In the genomic region with DNA sequence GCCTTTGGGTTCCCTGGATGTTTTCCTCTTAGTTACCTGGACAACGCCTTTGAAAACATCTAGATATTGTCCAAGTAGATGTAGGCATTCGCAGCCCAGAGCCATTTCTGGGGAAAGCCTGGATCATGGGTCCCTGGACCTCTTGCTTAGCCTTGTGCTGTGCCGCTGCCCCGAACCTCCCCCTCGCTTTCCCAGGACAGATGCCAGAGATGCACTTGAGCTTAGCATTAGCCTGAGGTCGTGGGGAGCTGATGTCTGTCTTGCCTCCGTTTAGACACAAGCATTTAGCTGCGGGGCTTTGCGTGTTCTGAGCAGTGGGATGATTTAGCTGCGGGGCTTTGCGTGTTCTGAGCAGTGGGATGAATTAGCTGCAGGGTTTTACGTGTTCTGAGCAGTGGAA, we compare ENCODE assay signal across 26 mouse cellular contexts. TPM values are rescaled to one million over a fixed set of nuclear protein-coding genes. Genes with fewer than 3 reads are reported as not detected.
A peak's percentile ranks its signal among the peaks of the same experiment; 100 is the strongest.
DNase-seq lines count a peak whose midpoint lies in the region; ATAC-seq and TF ChIP-seq lines count a peak whose summit lies in the region.
"Had no signal": no experiment of that assay in that cellular context is flagged by ENCODE, and none has a peak within 500 bp of the region (broad histone marks: within the 10 kb centered on the region; RNA-seq: fewer than 3 reads in every experiment).

No protein-coding gene starts in this region.

- H3K4me1 ChIP-seq in heart, embryonic 10.5 days = peaks cover 87% of the 10 kb centered on the region
- peaks cover 70% of the 10 kb centered on the region for H3K4me1 ChIP-seq in kidney, embryonic 15.5 days
- H3K4me1 ChIP-seq in kidney, embryonic 14.5 days (ENCODE audit: control insufficient read depth, insufficient read depth, low read length) = peaks cover 44% of the 10 kb centered on the region
- peaks cover 70% of the 10 kb centered on the region for H3K4me1 ChIP-seq in heart, postnatal 0 days (ENCODE audit: control insufficient read depth, insufficient read depth)

- no peak overlapping the region for H3K4me2 ChIP-seq in kidney, embryonic 15.5 days
- no peak overlapping the region for H3K4me2 ChIP-seq in kidney, embryonic 14.5 days (replicated peaks; ENCODE audit: low read depth, low read length)
- no peak overlapping the region for H3K4me2 ChIP-seq in heart, postnatal 0 days (ENCODE audit: low read depth, low read length)
- H3K4me2 ChIP-seq: embryonic facial prominence, embryonic 13.5 days; midbrain, embryonic 12.5 days had no signal

- H3K9me3 ChIP-seq in heart, embryonic 10.5 days = no peaks in the 10 kb centered on the region
- no peaks in the 10 kb centered on the region for H3K9me3 ChIP-seq in kidney, embryonic 15.5 days (replicated peaks)
- no peaks in the 10 kb centered on the region for H3K9me3 ChIP-seq in kidney, embryonic 14.5 days (ENCODE audit: control insufficient read depth, low read length)
- no peaks in the 10 kb centered on the region for H3K9me3 ChIP-seq in heart, postnatal 0 days (replicated peaks; ENCODE audit: control insufficient read depth, low read length)
- H3K9me3 ChIP-seq: embryonic facial prominence, embryonic 13.5 days; midbrain, embryonic 12.5 days had no signal

- ATAC-seq in kidney, embryonic 15.5 days (replicated peaks; ENCODE audit: low FRiP score) = no peak
- no peak for ATAC-seq in kidney, embryonic 14.5 days (ENCODE audit: low FRiP score, low TSS enrichment)
- no peak for ATAC-seq in heart, postnatal 0 days (ENCODE audit: insufficient read depth, low read depth)
- ATAC-seq: activated CD4-positive, CD25-positive, alpha-beta regulatory T cell, adult 4 months had no signal

- TF ChIP-seq CTCF in heart, postnatal 0 days (IDR thresholded peaks at IDR 0.05; ENCODE audit: low read depth) = no peak

- no peaks in the 10 kb centered on the region for H3K27me3 ChIP-seq in heart, embryonic 10.5 days (ENCODE audit: insufficient read depth, poor library complexity, severe bottlenecking)
- no peaks in the 10 kb centered on the region for H3K27me3 ChIP-seq in kidney, embryonic 15.5 days
- no peaks in the 10 kb centered on the region for H3K27me3 ChIP-seq in kidney, embryonic 14.5 days (ENCODE audit: control insufficient read depth, insufficient read depth, low read length)
- no peaks in the 10 kb centered on the region for H3K27me3 ChIP-seq in heart, postnatal 0 days (ENCODE audit: control insufficient read depth, insufficient read depth, low read length)
- H3K27me3 ChIP-seq: embryonic facial prominence, embryonic 13.5 days; midbrain, embryonic 12.5 days had no signal

- no peak overlapping the region for H3K9ac ChIP-seq in kidney, embryonic 15.5 days
- H3K9ac ChIP-seq in kidney, embryonic 14.5 days (ENCODE audit: low read depth, low read length) = no peak overlapping the region; the same call in 1 of the 2 replicates
- H3K9ac ChIP-seq in heart, postnatal 0 days (replicated peaks; ENCODE audit: low read depth, low read length) = 0 out of 2 replicates have a peak overlapping the region, but pooled peaks have one; percentile 43
- H3K9ac ChIP-seq: embryonic facial prominence, embryonic 13.5 days; midbrain, embryonic 12.5 days had no signal

- no peak for DNase-seq in heart, embryonic 10.5 days (ENCODE audit: low spot score)
- DNase-seq in heart, adult 11 months = no peak
- no peak for DNase-seq in heart, postnatal 0 days (ENCODE audit: low spot score)
- peak; percentile 17 for DNase-seq in yolk sac, embryonic 10.5 days (ENCODE audit: low spot score)
- no peak for DNase-seq in layer of hippocampus, adult 11-12 months (ENCODE audit: low spot score)
- DNase-seq: B cell, adult 2 months; cerebellum, adult 9-10 months; gastrocnemius, postnatal 14 days; kidney, adult 9 months; lung, adult 2 months; right cerebral cortex, postnatal 25 days had no signal

- peak overlapping the region; percentile 73; the same call in 1 of the 2 replicates for H3K27ac ChIP-seq in heart, embryonic 10.5 days
- peak overlapping the region; percentile 48; the same call in 1 of the 2 replicates for H3K27ac ChIP-seq in kidney, embryonic 15.5 days
- H3K27ac ChIP-seq in kidney, embryonic 14.5 days (ENCODE audit: low read depth, low read length) = no peak overlapping the region
- H3K27ac ChIP-seq in heart, postnatal 0 days (ENCODE audit: low read depth) = peak overlapping the region; percentile 56
- H3K27ac ChIP-seq: embryonic facial prominence, embryonic 13.5 days; macrophage; midbrain, embryonic 12.5 days had no signal

- no peak overlapping the region for H3K4me3 ChIP-seq in heart, embryonic 10.5 days
- no peak overlapping the region for H3K4me3 ChIP-seq in kidney, embryonic 15.5 days (replicated peaks)
- no peak overlapping the region for H3K4me3 ChIP-seq in kidney, embryonic 14.5 days (ENCODE audit: low read length)
- H3K4me3 ChIP-seq in heart, postnatal 0 days (ENCODE audit: low read depth, low read length) = no peak overlapping the region
- H3K4me3 ChIP-seq: embryonic facial prominence, embryonic 13.5 days; midbrain, embryonic 12.5 days had no signal

- TF ChIP-seq EP300 in heart, postnatal 0 days (IDR thresholded peaks at IDR 0.05; ENCODE audit: low read depth) = no peak

- peaks cover 61% of the 10 kb centered on the region for H3K36me3 ChIP-seq in heart, embryonic 10.5 days
- H3K36me3 ChIP-seq in kidney, embryonic 15.5 days = peaks cover 43% of the 10 kb centered on the region
- H3K36me3 ChIP-seq in kidney, embryonic 14.5 days (ENCODE audit: control insufficient read depth, insufficient read depth, low read length) = peaks cover 36% of the 10 kb centered on the region
- peaks cover 39% of the 10 kb centered on the region for H3K36me3 ChIP-seq in heart, postnatal 0 days (replicated peaks; ENCODE audit: control insufficient read depth, insufficient read depth, low read length)

- WGBS in heart, embryonic 10.5 days = 63% methylated on average over 12 of the region's 12 CpGs
- WGBS in kidney, embryonic 15.5 days = 55% methylated on average over 12 of the region's 12 CpGs
- WGBS in kidney, embryonic 14.5 days = 61% methylated on average over 12 of the region's 12 CpGs
- WGBS in heart, postnatal 0 days = 40% methylated on average over 12 of the region's 12 CpGs

RNA-seq across cellular contexts. Expression of a gene that starts 31.6 kb away (rescaled TPM):
- 52.0 and 58.9 TPM in 2 replicates for polyA plus RNA-seq in heart, embryonic 10.5 days (2016; fragmentation: Nextera tagmentation; extraction: Ambion mirVana)
- 34.2 and 35.7 TPM in 2 replicates for polyA plus RNA-seq in kidney, embryonic 15.5 days (2015; fragmentation: Nextera tagmentation; extraction: Ambion mirVana)
- polyA plus RNA-seq in kidney, embryonic 14.5 days (2014; fragmentation: Nextera tagmentation; extraction: Ambion mirVana) = 39.6 and 56.2 TPM in 2 replicates
- 473 and 516 TPM in 2 replicates for total RNA-seq in heart, postnatal 0 days (2014; rRNA removed; ENCODE audit: low replicate concordance)
- polyA plus RNA-seq in heart, postnatal 0 days (2015; fragmentation: Nextera tagmentation; extraction: Ambion mirVana) = 41.2 and 42.4 TPM in 2 replicates
- polyA plus RNA-seq: activated CD4-positive, CD25-positive, alpha-beta regulatory T cell, adult 4 months had no signal

RNA-seq across cellular contexts. Expression of a gene that starts 47.1 kb away (rescaled TPM):
- not detected in 2 replicates for polyA plus RNA-seq in heart, embryonic 10.5 days (2016; fragmentation: Nextera tagmentation; extraction: Ambion mirVana)
- polyA plus RNA-seq in kidney, embryonic 15.5 days (2015; fragmentation: Nextera tagmentation; extraction: Ambion mirVana) = not detected in 2 replicates
- not detected in 2 replicates for polyA plus RNA-seq in kidney, embryonic 14.5 days (2014; fragmentation: Nextera tagmentation; extraction: Ambion mirVana)
- not detected in 2 replicates for total RNA-seq in heart, postnatal 0 days (2014; rRNA removed; ENCODE audit: low replicate concordance)
- not detected in 2 replicates for polyA plus RNA-seq in heart, postnatal 0 days (2015; fragmentation: Nextera tagmentation; extraction: Ambion mirVana)
- total RNA-seq: adrenal gland, postnatal 36 days; gastrocnemius, postnatal 14 days; layer of hippocampus, adult 18-20 months; liver, adult 2 months had no signal
- polyA plus RNA-seq: activated CD4-positive, CD25-positive, alpha-beta regulatory T cell, adult 4 months; cortical plate, adult 2 months; embryonic facial prominence, embryonic 13.5 days; forebrain, embryonic 11.5 days; frontal cortex, adult 2 months; hindbrain, embryonic 11.5 days; intestine, embryonic 14.5 days; liver, adult 2 months; macrophage; midbrain, embryonic 12.5 days; neural tube, embryonic 14.5 days had no signal
